Mouse (Mus musculus) testis, postnatal 14 days (tissue): Measurements from ENCODE around the gene Rtn3.
A peak's percentile ranks its signal among the peaks of the same experiment; 100 is the strongest.
"Not testable (repeated sequence)": the region's sequence is repeated elsewhere in the genome, so short reads cannot be mapped to it uniquely, and the experiment has no call there.

Experiments
- DNase-seq: peaks from one replicate; pipeline ENCODE4 v3.0.0; 2021; ENCODE audit warnings: low spot score

The Rtn3 gene

GRCm38 (mm10) chr19:7421602-7422591 is 61.2 kb downstream of the Rtn3 start:
- peak; percentile 75 for DNase-seq

- no peak for DNase-seq
Observed at GRCm38 (mm10) chr19:7420841-7421601, 62.1 kb downstream of the Rtn3 start.

- DNase-seq = no peak
Observed at GRCm38 (mm10) chr19:7420108-7420507, 63.0 kb downstream of the Rtn3 start.

- DNase-seq = no peak
Observed at GRCm38 (mm10) chr19:7419134-7419533, 63.9 kb downstream of the Rtn3 start.

GRCm38 (mm10) chr19:7417911-7418849 is 64.9 kb downstream of the Rtn3 start:
- DNase-seq = peak; percentile 80

GRCm38 (mm10) chr19:7416834-7417735 is 66.0 kb downstream of the Rtn3 start, which contains the start of gene 2700081O15Rik:
Gene 2700081O15Rik (plus strand): TSS chr19:7417625.
- DNase-seq = peak; percentile 84

- DNase-seq = no peak
Observed at GRCm38 (mm10) chr19:7415916-7416833, 66.9 kb downstream of the Rtn3 start.

GRCm38 (mm10) chr19:7412361-7412760 is 70.7 kb downstream of the Rtn3 start:
- no peak for DNase-seq

GRCm38 (mm10) chr19:7404623-7405229 is 78.4 kb downstream of the Rtn3 start:
- DNase-seq = no peak

- DNase-seq = no peak
Observed at GRCm38 (mm10) chr19:7400635-7401034, 82.4 kb downstream of the Rtn3 start.

- not testable (repeated sequence) for DNase-seq
Observed at GRCm38 (mm10) chr19:7398898-7399297, 84.2 kb downstream of the Rtn3 start.

GRCm38 (mm10) chr19:7396867-7397826 is 85.9 kb downstream of the Rtn3 start:
- DNase-seq = not testable (repeated sequence)

- no peak for DNase-seq
Observed at GRCm38 (mm10) chr19:7388488-7388887, 94.6 kb downstream of the Rtn3 start.

- DNase-seq = no peak
Observed at GRCm38 (mm10) chr19:7386042-7386441, 97.0 kb downstream of the Rtn3 start.

- peak; percentile 97 for DNase-seq
Observed at GRCm38 (mm10) chr19:7382903-7383865, 99.9 kb downstream of the Rtn3 start, which contains the start of gene Spindoc. Gene Spindoc (minus strand): TSS chr19:7382994.

- DNase-seq = peak; percentile 78
Observed at GRCm38 (mm10) chr19:7382248-7382902, 100.7 kb downstream of the Rtn3 start.
